Mouse (Mus musculus) gastrocnemius, adult 8-10 months (tissue): Measurements from ENCODE around the gene Pgm5. TPM values are rescaled to one million over a fixed set of nuclear protein-coding genes. Genes with fewer than 3 reads are reported as not detected.

ENCODE experiments used
- DNase-seq, 2 experiments: peaks; one replicate each; pipeline ENCODE4 v3.0.0; 2022; ENCODE audit warnings: low spot score in 2 of 2
- total RNA-seq, 4 experiments: library from RNA; stranded (reverse); gene quantifications; 2 replicates each; pipeline ENCODE4 v1.2.4; 2022

The Pgm5 gene
- total RNA-seq, 4 experiments from 2014 or later: 11.8 to 16.9 (median 13.2) TPM

- no peak for DNase-seq
Measured at GRCm38 (mm10) chr19:24779996-24780395, 81.7 kb downstream of the Pgm5 start.

GRCm38 (mm10) chr19:24770345-24770744 is 91.3 kb downstream of the Pgm5 start:
- no peak for DNase-seq

GRCm38 (mm10) chr19:24767401-24767800 is 94.3 kb downstream of the Pgm5 start:
- no peak for DNase-seq

GRCm38 (mm10) chr19:24762473-24763149 is 99.0 kb downstream of the Pgm5 start:
- no peak for DNase-seq

- no peak for DNase-seq
Measured at GRCm38 (mm10) chr19:24756627-24757026, 105.0 kb downstream of the Pgm5 start.

- no peak for DNase-seq
Measured at GRCm38 (mm10) chr19:24754440-24754785, 107.2 kb downstream of the Pgm5 start.

GRCm38 (mm10) chr19:24753617-24754439 is 107.8 kb downstream of the Pgm5 start:
- DNase-seq: no peak

- DNase-seq: no peak
Measured at GRCm38 (mm10) chr19:24752873-24753538, 108.6 kb downstream of the Pgm5 start.

GRCm38 (mm10) chr19:24746266-24746875 is 115.3 kb downstream of the Pgm5 start:
- no peak for DNase-seq

GRCm38 (mm10) chr19:24742606-24743005 is 119.0 kb downstream of the Pgm5 start:
- no peak for DNase-seq

GRCm38 (mm10) chr19:24738786-24739185 is 122.9 kb downstream of the Pgm5 start:
- DNase-seq: no peak

- no peak for DNase-seq
Measured at GRCm38 (mm10) chr19:24738026-24738425, 123.6 kb downstream of the Pgm5 start.

- DNase-seq: no peak
Measured at GRCm38 (mm10) chr19:24735484-24736128, 126.0 kb downstream of the Pgm5 start.

GRCm38 (mm10) chr19:24730661-24731060 is 131.0 kb downstream of the Pgm5 start:
- DNase-seq: peak in 1 of 2 experiments; percentile 7

- no peak for DNase-seq
Measured at GRCm38 (mm10) chr19:24724362-24724761, 137.3 kb downstream of the Pgm5 start.

GRCm38 (mm10) chr19:24720448-24720847 is 141.2 kb downstream of the Pgm5 start:
- no peak for DNase-seq

- DNase-seq: no peak
Measured at GRCm38 (mm10) chr19:24719504-24719903, 142.2 kb downstream of the Pgm5 start.

- DNase-seq: no peak
Measured at GRCm38 (mm10) chr19:24718021-24718420, 143.6 kb downstream of the Pgm5 start.

- no peak for DNase-seq
Measured at GRCm38 (mm10) chr19:24716303-24717097, 145.2 kb downstream of the Pgm5 start.

- no peak for DNase-seq
Measured at GRCm38 (mm10) chr19:24708032-24708431, 153.6 kb downstream of the Pgm5 start.
